Mouse (Mus musculus): Measurements from ENCODE around the gene Col4a1.

The Col4a1 gene

DNA sequence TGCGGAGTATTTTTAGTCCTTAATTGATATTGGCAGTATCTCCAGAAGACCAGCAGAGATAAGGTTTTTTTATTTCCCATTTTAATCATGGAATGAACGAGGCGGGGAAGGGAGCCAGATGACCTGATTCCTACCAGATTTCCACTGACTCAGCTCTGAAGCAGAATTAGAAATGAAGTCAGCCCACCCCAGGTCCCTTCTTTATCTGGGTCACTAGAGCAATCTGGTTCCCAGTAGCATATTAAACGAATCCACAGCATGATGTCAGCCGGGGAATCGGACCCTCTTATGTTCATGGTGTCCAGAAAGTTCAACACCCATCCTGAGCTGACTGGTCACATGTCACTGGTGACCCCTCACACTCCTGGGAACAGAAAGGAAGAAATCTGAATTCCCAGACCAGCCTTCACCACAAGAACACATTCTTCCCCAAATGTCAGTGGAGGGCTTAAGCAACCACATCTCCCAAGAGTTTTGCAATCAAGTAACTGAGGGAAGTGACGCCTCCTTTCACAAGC, 63.0 kb downstream of the Col4a1 start:
- 0 out of 2 replicates have a peak, but pooled peaks have one; percentile 54 for ATAC-seq (ENCODE audit: insufficient number of reproducible peaks, low FRiP score, low TSS enrichment)

GRCm38 (mm10) chr8:11248712-11249111, 63.9 kb downstream of the Col4a1 start:
- no peak for ATAC-seq (ENCODE audit: insufficient number of reproducible peaks, low FRiP score, low TSS enrichment)

GRCm38 (mm10) chr8:11241488-11241887, 71.1 kb downstream of the Col4a1 start:
- no peak for ATAC-seq (ENCODE audit: insufficient number of reproducible peaks, low FRiP score, low TSS enrichment)

- no peak for ATAC-seq (ENCODE audit: insufficient number of reproducible peaks, low FRiP score, low TSS enrichment)
These were observed 77.8 kb downstream of the Col4a1 start for GRCm38 (mm10) chr8:11234879-11235210.

GRCm38 (mm10) chr8:11234151-11234878, 78.3 kb downstream of the Col4a1 start:
- no peak for ATAC-seq (ENCODE audit: insufficient number of reproducible peaks, low FRiP score, low TSS enrichment)

GRCm38 (mm10) chr8:11233009-11233408, 79.6 kb downstream of the Col4a1 start:
- ATAC-seq (ENCODE audit: insufficient number of reproducible peaks, low FRiP score, low TSS enrichment) = no peak

GRCm38 (mm10) chr8:11230277-11230676, 82.3 kb downstream of the Col4a1 start:
- ATAC-seq (ENCODE audit: insufficient number of reproducible peaks, low FRiP score, low TSS enrichment) = no peak

- ATAC-seq (ENCODE audit: insufficient number of reproducible peaks, low FRiP score, low TSS enrichment) = no peak
These were observed 85.2 kb downstream of the Col4a1 start for GRCm38 (mm10) chr8:11227421-11227820.

DNA sequence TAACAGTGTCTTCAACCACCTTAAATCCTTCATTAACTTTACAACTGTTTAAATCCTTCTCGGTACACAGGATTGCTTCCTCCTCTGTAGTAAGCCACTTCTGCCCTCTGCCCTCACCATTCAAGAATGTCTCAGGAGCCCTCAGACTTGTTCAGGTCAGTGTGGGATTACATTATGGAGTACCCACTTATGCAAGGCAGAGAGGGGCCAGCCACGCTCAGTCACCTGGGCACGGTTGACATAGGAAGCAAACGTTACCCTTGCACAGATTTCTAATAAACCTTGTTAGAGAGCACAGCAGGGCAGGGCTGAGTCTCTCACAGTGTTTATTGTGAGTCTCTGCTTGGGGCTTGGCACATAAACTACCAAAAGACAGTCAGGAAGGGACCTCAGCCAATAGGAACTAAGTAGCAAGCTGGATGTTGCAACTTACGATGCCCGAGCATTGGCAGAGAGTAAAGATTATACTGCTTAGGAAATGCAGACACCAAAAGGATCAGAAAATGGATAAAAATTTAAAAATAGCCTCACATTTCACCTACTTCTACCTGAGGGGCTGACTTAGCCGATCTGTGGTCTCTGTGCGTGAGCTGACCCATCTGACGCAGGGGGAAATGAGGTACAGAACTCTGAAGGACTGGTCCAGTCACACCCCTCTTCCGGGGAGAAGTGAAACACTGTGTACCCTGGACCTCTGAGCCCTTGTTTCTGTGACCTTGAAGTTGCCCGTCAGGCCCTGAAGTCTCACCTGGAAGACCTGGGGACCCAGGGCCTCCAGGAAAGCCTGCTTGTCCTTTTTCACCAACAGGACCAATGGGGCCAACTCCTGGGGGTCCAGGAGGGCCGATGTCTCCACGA, 86.8 kb downstream of the Col4a1 start:
- no peak for ATAC-seq (ENCODE audit: insufficient number of reproducible peaks, low FRiP score, low TSS enrichment)

DNA sequence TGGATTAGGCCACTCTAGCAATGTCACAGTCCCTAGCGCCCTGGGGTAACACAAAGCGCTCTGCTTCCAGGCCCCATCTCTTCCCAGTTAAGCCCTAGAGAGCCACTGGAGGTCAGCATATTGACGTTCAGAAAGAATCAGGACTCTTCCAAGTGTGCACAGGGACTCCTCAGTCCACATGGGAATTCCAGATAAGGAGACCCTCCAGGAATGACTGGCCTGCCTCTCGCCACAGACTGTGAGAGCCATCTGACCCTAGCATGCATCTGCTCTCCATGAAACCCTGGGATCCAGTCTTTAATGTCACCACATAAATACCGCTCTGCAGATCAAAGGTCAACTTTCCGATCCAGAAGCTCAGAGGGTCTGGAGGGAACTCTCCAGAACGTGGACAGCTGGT, 88.4 kb downstream of the Col4a1 start:
- no peak for ATAC-seq (ENCODE audit: insufficient number of reproducible peaks, low FRiP score, low TSS enrichment)

GRCm38 (mm10) chr8:11221353-11221752, 91.3 kb downstream of the Col4a1 start:
- ATAC-seq (ENCODE audit: insufficient number of reproducible peaks, low FRiP score, low TSS enrichment) = no peak

GRCm38 (mm10) chr8:11219282-11219681, 93.3 kb downstream of the Col4a1 start:
- no peak for ATAC-seq (ENCODE audit: insufficient number of reproducible peaks, low FRiP score, low TSS enrichment)

DNA sequence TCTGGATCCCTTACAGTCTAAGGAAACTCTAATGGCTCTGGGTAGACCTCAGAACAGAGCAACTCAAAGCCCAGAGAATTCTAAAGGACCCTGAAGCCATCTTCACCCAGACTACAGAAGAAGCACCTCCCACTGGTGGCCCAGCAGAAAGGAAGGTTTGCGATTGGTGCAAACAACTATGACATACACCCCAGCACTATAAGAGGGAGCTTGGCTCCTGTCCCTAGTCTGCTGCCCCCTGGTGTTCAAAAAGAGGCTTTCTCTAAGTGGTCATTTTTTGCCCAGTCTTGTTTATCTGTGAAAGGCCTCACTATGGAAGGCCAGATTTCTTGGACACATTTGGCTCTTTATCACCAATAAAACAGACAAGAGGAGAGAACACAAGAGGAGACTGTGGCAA, 97.4 kb downstream of the Col4a1 start:
- ATAC-seq (ENCODE audit: insufficient number of reproducible peaks, low FRiP score, low TSS enrichment) = peak; percentile 71

DNA sequence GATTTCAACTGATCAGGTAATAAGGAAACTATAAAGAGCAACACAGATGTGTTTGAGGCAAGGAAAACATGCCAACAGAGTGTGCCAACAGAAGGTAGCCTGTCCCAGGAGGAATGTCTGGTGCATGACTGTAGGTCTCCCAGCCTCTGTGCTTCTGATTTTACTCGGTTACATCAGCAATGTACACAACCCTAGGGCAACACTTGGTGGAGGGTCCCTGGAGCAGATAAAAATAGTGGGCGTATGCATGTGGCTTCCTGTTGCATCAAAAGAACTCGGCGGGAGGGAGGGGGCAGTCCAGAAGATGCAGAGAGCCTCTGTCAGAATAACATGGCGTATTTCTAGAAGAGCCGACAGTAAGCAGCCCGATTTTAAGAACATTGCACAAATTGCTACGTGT, 106.1 kb downstream of the Col4a1 start:
- ATAC-seq (ENCODE audit: insufficient number of reproducible peaks, low FRiP score, low TSS enrichment) = no peak

GRCm38 (mm10) chr8:11205532-11205931, 107.1 kb downstream of the Col4a1 start:
- no peak for ATAC-seq (ENCODE audit: insufficient number of reproducible peaks, low FRiP score, low TSS enrichment)

- no peak for ATAC-seq (ENCODE audit: insufficient number of reproducible peaks, low FRiP score, low TSS enrichment)
These were observed 109.1 kb downstream of the Col4a1 start for GRCm38 (mm10) chr8:11203260-11204110.

GRCm38 (mm10) chr8:11198650-11199049, 114.0 kb downstream of the Col4a1 start:
- ATAC-seq (ENCODE audit: insufficient number of reproducible peaks, low FRiP score, low TSS enrichment) = no peak

DNA sequence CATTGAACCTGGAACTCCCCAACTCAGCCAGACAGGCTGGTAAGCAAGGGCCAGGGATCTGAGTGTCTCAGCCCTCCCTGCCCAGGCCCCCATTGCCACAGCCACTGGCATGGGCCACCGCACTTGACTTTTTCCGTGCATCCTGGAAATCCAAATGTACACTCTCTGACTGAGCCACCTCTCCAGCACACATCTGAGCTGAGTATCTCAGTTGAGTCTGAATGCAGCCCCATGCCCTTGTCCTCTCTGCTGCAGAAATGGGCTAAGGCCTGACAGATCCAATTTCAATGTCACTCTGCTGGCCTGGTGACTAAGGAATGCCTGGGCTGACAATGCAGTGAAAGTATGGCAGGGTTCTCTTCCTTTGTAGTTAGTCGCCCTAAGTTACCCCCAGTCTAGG, 114.6 kb downstream of the Col4a1 start:
- no peak for ATAC-seq (ENCODE audit: insufficient number of reproducible peaks, low FRiP score, low TSS enrichment)

- no peak for ATAC-seq (ENCODE audit: insufficient number of reproducible peaks, low FRiP score, low TSS enrichment)
These were observed 115.4 kb downstream of the Col4a1 start for GRCm38 (mm10) chr8:11197261-11197660.

DNA sequence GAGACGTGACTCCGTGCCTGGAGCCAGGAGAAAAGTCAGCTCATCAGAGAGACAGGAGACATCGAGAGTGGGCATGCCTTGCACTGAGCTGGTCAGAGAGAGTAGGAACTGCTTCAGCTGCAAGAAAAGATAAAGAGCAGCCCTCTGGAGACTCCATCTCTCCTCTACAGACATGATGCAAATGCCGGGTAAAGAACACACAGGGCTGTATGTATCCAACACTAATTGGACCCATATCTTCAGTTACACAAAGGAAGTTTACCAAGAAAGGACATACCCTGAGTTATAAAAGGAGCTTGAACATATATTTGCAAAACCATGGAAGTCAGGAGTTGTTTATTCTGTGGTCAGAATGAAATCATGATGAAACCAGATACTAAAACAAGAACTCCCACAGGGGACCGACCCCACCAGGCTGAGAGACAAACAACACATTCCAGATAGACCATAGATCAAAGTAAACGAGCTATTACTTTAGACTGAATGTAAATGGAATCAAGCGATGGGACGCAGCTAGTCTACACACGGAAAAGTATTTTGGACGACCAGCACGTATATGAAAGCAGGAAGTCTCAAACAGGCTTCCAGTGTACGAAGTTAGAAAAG, 119.8 kb downstream of the Col4a1 start:
- ATAC-seq (ENCODE audit: insufficient number of reproducible peaks, low FRiP score, low TSS enrichment) = no peak

All from cerebellum, adult (tissue).